Mouse (Mus musculus) embryonic fibroblast, embryonic 13.5 days (primary cell): ENCODE measurements around the gene Ankk1.

Source experiments
- CTCF ChIP-seq: IDR thresholded peaks from 2 replicates; pipeline ENCODE4 v1.5.1; 2011; ENCODE audit warnings: mild to moderate bottlenecking, control low read depth, low read length, moderate library complexity, borderline replicate concordance; ENCODE audit not compliant: insufficient read depth
- POLR2A ChIP-seq: IDR thresholded peaks from 2 replicates; pipeline ENCODE4 v1.6.1; 2011; ENCODE audit warnings: low read depth, mild to moderate bottlenecking, control low read depth, low read length, moderate library complexity

DNA sequence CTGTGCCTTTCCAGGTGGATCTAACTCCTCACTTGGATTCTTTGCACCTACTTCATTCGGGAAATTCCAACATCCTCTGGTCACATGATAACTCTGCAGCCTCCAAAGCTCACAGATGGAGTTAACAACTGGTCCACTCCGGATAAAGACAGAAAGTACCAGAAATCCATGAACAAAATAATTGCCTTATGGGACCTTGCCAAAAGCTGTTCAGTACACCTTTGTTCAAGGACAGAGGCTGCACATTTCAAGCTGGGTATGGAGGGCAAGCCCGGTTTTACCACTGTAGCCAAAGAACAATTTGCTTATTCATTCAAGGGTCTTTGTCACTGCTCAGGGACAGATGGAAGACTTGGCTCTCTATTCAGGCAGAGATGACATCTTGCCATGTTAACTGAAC, 15.8 kb upstream of the Ankk1 start:
- TF ChIP-seq CTCF = no peak
- TF ChIP-seq POLR2A = no peak
